Comparison of ENCODE assay signal across 18 mouse cellular contexts in genomic region chr15:83487477-83488115, GRCm38 (mm10). TPM values are rescaled to one million over a fixed set of nuclear protein-coding genes. Genes with fewer than 3 reads are reported as not detected.
A peak's percentile ranks its signal among the peaks of the same experiment; 100 is the strongest.
DNase-seq lines count a peak whose midpoint lies in the region; ATAC-seq and TF ChIP-seq lines count a peak whose summit lies in the region.
"Had no signal": no experiment of that assay in that cellular context is flagged by ENCODE, and none has a peak within 500 bp of the region (broad histone marks: within the 10 kb centered on the region; RNA-seq: fewer than 3 reads in every experiment).

No protein-coding gene starts in this region.

- peaks cover 36% of the 10 kb centered on the region; the same call in 1 of the 2 replicates for H3K36me3 ChIP-seq in heart, embryonic 10.5 days
- peaks cover 41% of the 10 kb centered on the region for H3K36me3 ChIP-seq in hindbrain, embryonic 16.5 days (ENCODE audit: control insufficient read depth, insufficient read depth, low read length)
- H3K36me3 ChIP-seq: lung, embryonic 15.5 days had no signal

- intact Hi-C loops in gastrocnemius, adult 2 months (cut with DNase I): no loop called here
- intact Hi-C loops in left cerebral cortex, postnatal 25 days (cut with DNase I): no loop called here
- intact Hi-C loops in heart, postnatal 10 days (cut with DNase I): no loop called here

- H3K9ac ChIP-seq in hindbrain, embryonic 16.5 days (ENCODE audit: low read depth, low read length): no peak overlapping the region
- H3K9ac ChIP-seq: forebrain, postnatal 0 days; lung, embryonic 15.5 days; neural tube, embryonic 15.5 days had no signal

- no peak overlapping the region for H3K4me2 ChIP-seq in hindbrain, embryonic 16.5 days (ENCODE audit: low read length)
- H3K4me2 ChIP-seq: lung, embryonic 15.5 days; midbrain, embryonic 11.5 days; neural tube, embryonic 15.5 days had no signal

- peaks cover 20% of the 10 kb centered on the region for H3K4me1 ChIP-seq in heart, embryonic 10.5 days
- no peaks in the 10 kb centered on the region for H3K4me1 ChIP-seq in hindbrain, embryonic 16.5 days (ENCODE audit: control insufficient read depth, insufficient read depth, low read depth, low read length)
- H3K4me1 ChIP-seq: lung, embryonic 15.5 days; neural tube, embryonic 15.5 days had no signal

- no peak for DNase-seq in gastrocnemius, adult 2 months
- DNase-seq in gastrocnemius, adult 18-20 months (ENCODE audit: low spot score): no peak
- DNase-seq in left cerebral cortex, postnatal 25 days (ENCODE audit: low spot score in 2 of 2): peak; percentile 15 to 59
- no peak for DNase-seq in left cerebral cortex, adult 9 months (ENCODE audit: low spot score in 2 of 2)
- no peak for DNase-seq in heart, embryonic 10.5 days (ENCODE audit: low spot score)
- peak; percentile 69 to 70 for DNase-seq in heart, postnatal 10 days
- DNase-seq: adrenal gland, postnatal 36 days; cerebellum, postnatal 36 days; forebrain, postnatal 0 days; kidney, adult 9 months; thymus, postnatal 4 days had no signal

- TF ChIP-seq CTCF in gastrocnemius, adult 2 months (IDR thresholded peaks at IDR 0.05): no peak

- 0 out of 2 replicates have a peak overlapping the region, but pooled peaks have one; percentile 8 for H3K27ac ChIP-seq in gastrocnemius, adult 2 months
- 0 out of 2 replicates have a peak overlapping the region, but pooled peaks have one; percentile 6 for H3K27ac ChIP-seq in heart, embryonic 10.5 days
- no peak overlapping the region for H3K27ac ChIP-seq in hindbrain, embryonic 16.5 days (ENCODE audit: low read depth, low read length)
- H3K27ac ChIP-seq: hindbrain, postnatal 0 days; lung, embryonic 15.5 days; neural tube, embryonic 15.5 days had no signal

- no peak for ATAC-seq in hindbrain, embryonic 16.5 days
- ATAC-seq in cerebellum, adult (ENCODE audit: insufficient number of reproducible peaks, low FRiP score, low TSS enrichment): no peak
- ATAC-seq: forebrain, postnatal 0 days; hindbrain, postnatal 0 days had no signal

- no peaks in the 10 kb centered on the region for H3K27me3 ChIP-seq in heart, embryonic 10.5 days (ENCODE audit: insufficient read depth, poor library complexity, severe bottlenecking)
- H3K27me3 ChIP-seq in hindbrain, embryonic 16.5 days (replicated peaks; ENCODE audit: control insufficient read depth, insufficient read depth, low read length): no peaks in the 10 kb centered on the region
- H3K27me3 ChIP-seq: lung, embryonic 15.5 days; neural tube, embryonic 15.5 days had no signal

- H3K9me3 ChIP-seq in heart, embryonic 10.5 days: no peaks in the 10 kb centered on the region
- H3K9me3 ChIP-seq in hindbrain, embryonic 16.5 days (ENCODE audit: control insufficient read depth, low read length): no peaks in the 10 kb centered on the region
- H3K9me3 ChIP-seq: lung, embryonic 15.5 days; neural tube, embryonic 15.5 days had no signal

- WGBS in heart, embryonic 10.5 days: 56% methylated on average over 9 of the region's 9 CpGs
- WGBS in hindbrain, embryonic 16.5 days: 69% methylated on average over 9 of the region's 9 CpGs

- no peak overlapping the region for H3K4me3 ChIP-seq in gastrocnemius, adult 2 months
- H3K4me3 ChIP-seq in heart, embryonic 10.5 days: no peak overlapping the region
- no peak overlapping the region for H3K4me3 ChIP-seq in hindbrain, embryonic 16.5 days (ENCODE audit: low read length)
- H3K4me3 ChIP-seq: lung, embryonic 15.5 days; neural tube, embryonic 15.5 days had no signal

RNA-seq across cellular contexts. Expression of gene Ttll1, which starts 23.1 kb away (rescaled TPM):
- total RNA-seq in gastrocnemius, adult 2 months (2021): 1 to 10 TPM; 2.5 to 3.8 TPM
- 1 to 10 TPM; 3.5 to 4.3 TPM for total RNA-seq in gastrocnemius, adult 18-20 months (2021)
- total RNA-seq in left cerebral cortex, postnatal 25 days (2021): 10 to 100 TPM; 50.6 to 52.6 TPM
- 23.9 and 24.6 TPM in 2 replicates for polyA plus RNA-seq in heart, embryonic 10.5 days (2016; fragmentation: Nextera tagmentation; extraction: Ambion mirVana)
- total RNA-seq in heart, postnatal 10 days (2021): 10 to 100 TPM; 36.9 to 37.0 TPM
- polyA plus RNA-seq in hindbrain, embryonic 16.5 days (2015; fragmentation: Nextera tagmentation; extraction: Ambion mirVana): 119 and 127 TPM in 2 replicates

RNA-seq across cellular contexts. Expression of gene Pacsin2, which starts 23.2 kb away (rescaled TPM):
- 10 to 100 TPM; 43.7 to 70.1 TPM for total RNA-seq in gastrocnemius, adult 2 months (2021)
- total RNA-seq in gastrocnemius, adult 18-20 months (2021): 10 to 100 TPM; 49.4 to 75.6 TPM
- 10 to 100 TPM; 90.1 to 97.8 TPM for total RNA-seq in left cerebral cortex, postnatal 25 days (2021)
- 81.9 and 82.4 TPM in 2 replicates for polyA plus RNA-seq in heart, embryonic 10.5 days (2016; fragmentation: Nextera tagmentation; extraction: Ambion mirVana)
- 100 to 1,000 TPM; 162 to 168 TPM for total RNA-seq in heart, postnatal 10 days (2021)
- polyA plus RNA-seq in hindbrain, embryonic 16.5 days (2015; fragmentation: Nextera tagmentation; extraction: Ambion mirVana): 26.9 and 32.1 TPM in 2 replicates

RNA-seq across cellular contexts. Expression of gene Bik, which starts 39.1 kb away (rescaled TPM):
- 1 to 10 TPM in 1 of 2 experiments, under 1 TPM in 1; 0.50 to 1.2 TPM for total RNA-seq in gastrocnemius, adult 2 months (2021)
- total RNA-seq in gastrocnemius, adult 18-20 months (2021): 1 to 10 TPM in 1 of 2 experiments, under 1 TPM in 1; 0.91 to 1.4 TPM
- total RNA-seq in left cerebral cortex, postnatal 25 days (2021): not detected
- 17.4 and 29.8 TPM in 2 replicates for polyA plus RNA-seq in heart, embryonic 10.5 days (2016; fragmentation: Nextera tagmentation; extraction: Ambion mirVana)
- total RNA-seq in heart, postnatal 10 days (2021): 10 to 100 TPM; 19.4 to 19.7 TPM
- 0.29 and 0.65 TPM in 2 replicates for polyA plus RNA-seq in hindbrain, embryonic 16.5 days (2015; fragmentation: Nextera tagmentation; extraction: Ambion mirVana)
- total RNA-seq: forebrain, postnatal 0 days; left cerebral cortex, postnatal 36 days had no signal

Comparison
In these comparisons a context has a peak if more than half of its experiments do, and no peak if none do; other contexts are left out.
1. DNase-seq: peak in left cerebral cortex, postnatal 25 days (2 of 2) and heart, postnatal 10 days (2 of 2); none in gastrocnemius, adult 2 months (single experiment), gastrocnemius, adult 18-20 months (single experiment), left cerebral cortex, adult 9 months (0 of 2) and heart, embryonic 10.5 days (single experiment).
2. RNA of gene Ttll1, which starts 23.1 kb away (total RNA-seq): 50.6 to 52.6 TPM in left cerebral cortex, postnatal 25 days and 36.9 to 37.0 TPM in heart, postnatal 10 days; 3.5 to 4.3 TPM in gastrocnemius, adult 18-20 months and 2.5 to 3.8 TPM in gastrocnemius, adult 2 months; every median in the first group is over 4 times any median in the second.
3. RNA of gene Bik, which starts 39.1 kb away (total RNA-seq): 19.4 to 19.7 TPM in heart, postnatal 10 days; 0.91 to 1.4 TPM in gastrocnemius, adult 18-20 months, 0.50 to 1.2 TPM in gastrocnemius, adult 2 months and not detected in left cerebral cortex, postnatal 25 days; every median in the first group is over 4 times any median in the second.